Mouse (Mus musculus): Measurements from ENCODE around the gene Stk25. TPM values are rescaled to one million over a fixed set of nuclear protein-coding genes. Genes with fewer than 3 reads are reported as not detected.

Gene Stk25
- polyA plus RNA-seq, 1 experiment: 306 TPM

DNA sequence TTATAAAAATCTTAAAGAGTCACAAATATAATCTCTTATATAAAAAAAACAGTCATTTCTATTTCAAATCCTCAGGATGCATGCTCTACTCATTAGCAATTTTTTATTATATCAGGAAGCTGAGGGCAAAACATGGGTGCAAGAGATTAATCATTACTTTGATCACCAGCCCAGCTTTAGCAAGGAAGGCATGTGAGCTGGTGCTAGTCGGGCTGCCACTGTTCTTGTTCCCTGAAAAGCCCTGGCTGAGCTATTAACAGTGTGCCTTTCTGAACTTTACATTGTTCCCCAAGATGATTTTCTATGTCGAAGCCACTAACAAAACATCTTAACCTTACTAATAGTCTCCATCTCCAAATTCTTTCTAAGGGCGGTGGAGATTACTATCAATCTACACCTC is 70.1 kb downstream of the Stk25 start:
- H3K36me3 ChIP-seq (ENCODE audit: control insufficient read depth, insufficient read depth, low read length): peaks cover 12% of the 10 kb centered on the region
- no peak overlapping the region for H3K4me3 ChIP-seq (ENCODE audit: low read depth, low read length)
- no peaks in the 10 kb centered on the region for H3K27me3 ChIP-seq (ENCODE audit: control insufficient read depth, insufficient read depth, low read length)
- 69% methylated on average over 3 of the region's 3 CpGs for WGBS
- TF ChIP-seq CTCF (IDR thresholded peaks at IDR 0.05; ENCODE audit: extremely low read depth, insufficient read length, insufficient replicate concordance, low read depth, low read length) (no peak), POLR2A (IDR thresholded peaks at IDR 0.05; ENCODE audit: low read depth, low read length) (no peak)
- H3K27ac ChIP-seq (ENCODE audit: insufficient read depth, low read depth, low read length): no peak overlapping the region
- no peaks in the 10 kb centered on the region for H3K4me1 ChIP-seq (ENCODE audit: control insufficient read depth, insufficient read depth, insufficient read length, low read length)

DNA sequence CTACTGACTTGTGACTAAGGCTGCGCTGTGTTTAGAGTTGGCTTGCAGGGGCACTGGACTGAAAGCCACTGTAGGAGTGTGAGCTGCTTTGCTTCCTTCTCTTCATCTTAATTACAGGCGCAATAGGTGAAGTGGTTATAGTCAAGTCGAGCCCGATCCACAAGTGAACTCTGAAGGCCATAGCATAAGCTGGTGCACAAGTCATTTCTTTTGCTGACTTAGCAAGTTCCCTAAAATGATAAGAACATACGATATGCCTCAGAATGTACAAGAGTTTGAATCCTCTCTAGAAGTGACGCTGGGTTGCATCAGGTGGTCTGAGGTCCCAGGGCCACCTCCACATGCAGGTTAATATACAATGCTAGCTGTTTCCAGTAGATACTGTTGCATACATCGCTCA is 76.9 kb downstream of the Stk25 start:
- H3K27ac ChIP-seq (ENCODE audit: insufficient read depth, low read depth, low read length): no peak overlapping the region
- TF ChIP-seq CTCF (IDR thresholded peaks at IDR 0.05; ENCODE audit: extremely low read depth, insufficient read length, insufficient replicate concordance, low read depth, low read length) (no peak), POLR2A (IDR thresholded peaks at IDR 0.05; ENCODE audit: low read depth, low read length) (no peak)
- H3K36me3 ChIP-seq (ENCODE audit: control insufficient read depth, insufficient read depth, low read length): peaks cover 40% of the 10 kb centered on the region
- no peaks in the 10 kb centered on the region for H3K27me3 ChIP-seq (ENCODE audit: control insufficient read depth, insufficient read depth, low read length)
- 93% methylated on average over 7 of the region's 7 CpGs for WGBS
- H3K4me3 ChIP-seq (ENCODE audit: low read depth, low read length): no peak overlapping the region
- H3K4me1 ChIP-seq (ENCODE audit: control insufficient read depth, insufficient read depth, insufficient read length, low read length): no peaks in the 10 kb centered on the region

DNA sequence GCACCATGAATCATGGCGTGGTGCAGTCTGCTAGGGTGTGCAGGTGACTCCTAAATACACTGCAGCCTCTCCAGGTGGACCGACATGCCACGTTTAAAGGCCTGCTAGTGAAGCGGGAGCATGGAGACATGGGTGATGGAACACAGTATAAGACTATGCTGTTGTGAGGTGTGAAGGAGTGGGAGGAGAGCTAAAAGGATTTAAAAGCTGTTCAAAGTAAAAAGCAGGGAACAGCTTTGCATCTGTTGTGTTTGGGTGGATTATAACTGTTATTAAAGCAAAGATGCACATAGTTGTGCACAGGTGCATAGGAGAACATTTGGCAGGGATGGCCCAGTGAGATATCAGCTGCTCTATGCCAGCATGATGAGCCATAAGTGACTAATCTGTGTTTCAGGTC is 80.6 kb downstream of the Stk25 start:
- 89% methylated on average over 4 of the region's 4 CpGs for WGBS
- Histone ChIP-seq H3K27me3 (ENCODE audit: control insufficient read depth, insufficient read depth, low read length) (no peaks in the 10 kb centered on the region), H3K27ac (ENCODE audit: insufficient read depth, low read depth, low read length) (no peak overlapping the region), H3K36me3 (ENCODE audit: control insufficient read depth, insufficient read depth, low read length) (peaks cover 42% of the 10 kb centered on the region), H3K4me3 (ENCODE audit: low read depth, low read length) (no peak overlapping the region), H3K4me1 (ENCODE audit: control insufficient read depth, insufficient read depth, insufficient read length, low read length) (no peaks in the 10 kb centered on the region)
- TF ChIP-seq CTCF (IDR thresholded peaks at IDR 0.05; ENCODE audit: extremely low read depth, insufficient read length, insufficient replicate concordance, low read depth, low read length) (no peak), POLR2A (IDR thresholded peaks at IDR 0.05; ENCODE audit: low read depth, low read length) (no peak)

DNA sequence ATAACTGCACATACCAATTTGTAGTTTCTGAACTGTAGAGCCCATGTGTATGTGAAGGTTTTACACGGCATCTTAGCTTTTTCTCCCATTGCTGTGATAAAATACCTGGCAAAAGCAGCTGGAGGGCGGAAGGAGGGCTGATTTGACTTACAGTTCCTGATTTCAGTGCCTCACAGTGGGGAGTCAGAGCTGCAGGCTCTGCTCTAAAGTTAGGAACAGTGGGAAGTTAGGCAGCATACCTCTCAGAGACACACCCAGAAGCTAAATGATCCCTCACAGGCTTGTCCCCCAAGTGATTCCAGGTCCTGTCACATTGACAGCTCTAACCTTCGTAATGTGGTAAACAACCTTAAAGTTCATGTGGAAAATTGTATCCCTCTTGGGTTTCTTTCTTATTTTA is 81.4 kb downstream of the Stk25 start:
- Histone ChIP-seq H3K27me3 (ENCODE audit: control insufficient read depth, insufficient read depth, low read length) (no peaks in the 10 kb centered on the region), H3K27ac (ENCODE audit: insufficient read depth, low read depth, low read length) (no peak overlapping the region), H3K4me3 (ENCODE audit: low read depth, low read length) (no peak overlapping the region), H3K36me3 (ENCODE audit: control insufficient read depth, insufficient read depth, low read length) (peaks cover 42% of the 10 kb centered on the region), H3K4me1 (ENCODE audit: control insufficient read depth, insufficient read depth, insufficient read length, low read length) (no peaks in the 10 kb centered on the region)
- TF ChIP-seq POLR2A (IDR thresholded peaks at IDR 0.05; ENCODE audit: low read depth, low read length): no peak
- TF ChIP-seq CTCF (IDR thresholded peaks at IDR 0.05; ENCODE audit: extremely low read depth, insufficient read length, insufficient replicate concordance, low read depth, low read length): no peak
- 94% methylated on average over 3 of the region's 3 CpGs for WGBS

Other genes starting within 250 kb of the Stk25 start
- gene Hdlbp, start 179.8 kb downstream of the Stk25 start, polyA plus RNA-seq (2012; rRNA removed): 29.9 and 54.9 TPM in 2 replicates
- gene Farp2, start 146.6 kb downstream of the Stk25 start, polyA plus RNA-seq (2012; rRNA removed): 4.7 and 13.6 TPM in 2 replicates
- 57.1 and 106 TPM in 2 replicates for gene Bok, start 27.0 kb upstream of the Stk25 start, polyA plus RNA-seq (2012; rRNA removed)
- gene Atg4b, start 92.8 kb upstream of the Stk25 start, polyA plus RNA-seq (2012; rRNA removed): 28.1 and 44.7 TPM in 2 replicates
- gene Thap4, start 96.2 kb upstream of the Stk25 start, polyA plus RNA-seq (2012; rRNA removed): 46.0 and 63.0 TPM in 2 replicates
- 10.2 and 14.5 TPM in 2 replicates for gene Dtymk, start 143.3 kb upstream of the Stk25 start, polyA plus RNA-seq (2012; rRNA removed)
- gene Ing5, start 145.3 kb upstream of the Stk25 start, polyA plus RNA-seq (2012; rRNA removed): 1.4 and 2.9 TPM in 2 replicates
- gene D2hgdh, start 166.2 kb upstream of the Stk25 start, polyA plus RNA-seq (2012; rRNA removed): 12.2 and 16.9 TPM in 2 replicates
- gene Gal3st2, start 202.6 kb upstream of the Stk25 start, polyA plus RNA-seq (2012; rRNA removed): 40.9 and 113 TPM in 2 replicates

Data from small intestine, adult 2 months (tissue).